In the genomic region with DNA sequence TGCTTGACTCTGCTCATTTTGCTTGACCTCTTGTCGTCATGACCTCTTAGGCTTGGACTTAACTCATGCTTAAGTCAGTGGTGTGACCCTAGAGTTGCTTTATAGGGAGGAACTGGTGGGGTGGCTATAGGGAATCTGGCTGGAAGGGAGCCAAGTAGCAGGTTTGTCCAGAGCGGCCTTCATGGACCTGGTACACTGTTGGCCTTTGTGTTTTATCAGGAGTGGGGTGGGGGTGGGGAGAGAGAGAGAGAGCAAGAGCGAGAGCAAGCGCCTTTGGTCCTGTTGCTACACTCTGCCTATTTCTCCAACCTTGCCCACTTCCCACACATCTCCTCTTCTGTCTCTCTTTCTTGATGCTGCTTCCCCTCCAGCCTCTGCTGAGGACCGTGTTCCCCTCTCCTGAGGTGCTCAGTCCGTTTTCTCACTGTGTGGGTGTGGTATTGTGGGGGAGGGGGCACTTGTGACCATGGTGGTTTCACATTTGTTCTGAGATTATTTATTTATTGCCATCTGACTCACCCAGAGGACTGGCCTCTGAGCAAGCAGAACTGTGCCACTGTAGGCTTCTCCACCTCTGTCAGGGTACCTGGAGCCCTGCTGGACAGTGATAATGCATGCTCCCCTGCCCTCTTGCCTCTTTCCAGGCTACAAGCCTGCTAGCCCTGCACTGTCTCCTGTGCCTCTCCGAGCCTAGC, we compare ENCODE assay signal across 11 mouse cellular contexts. TPM values are rescaled to one million over a fixed set of nuclear protein-coding genes. Genes with fewer than 3 reads are reported as not detected.
DNase-seq lines count a peak whose midpoint lies in the region; ATAC-seq and TF ChIP-seq lines count a peak whose summit lies in the region.
"Had no signal": no experiment of that assay in that cellular context is flagged by ENCODE, and none has a peak within 500 bp of the region (broad histone marks: within the 10 kb centered on the region; RNA-seq: fewer than 3 reads in every experiment).

No protein-coding gene starts in this region.

- TF ChIP-seq POLR2A in small intestine, adult 2 months (IDR thresholded peaks at IDR 0.05; ENCODE audit: low read depth, low read length), result no peak; the same call in 1 of the 2 replicates

- DNase-seq in kidney, adult 18-20 months, result no peak
- DNase-seq in Patski (ENCODE audit: low read depth, low spot score), result no peak
- DNase-seq in retina, postnatal 1 day, result no peak
- DNase-seq in thymus, postnatal 0 days (ENCODE audit: low spot score), result no peak
- no peak for DNase-seq in forebrain, postnatal 0 days
- DNase-seq: right cerebral cortex, postnatal 25 days had no signal

- CTCF ChIA-PET in Patski (lab: Charles Lee), result no interaction called here

- peaks cover 15% of the 10 kb centered on the region for H3K4me1 ChIP-seq in kidney, embryonic 15.5 days
- peaks cover 25% of the 10 kb centered on the region for H3K4me1 ChIP-seq in intestine, embryonic 16.5 days (ENCODE audit: control insufficient read depth, insufficient read depth, low read length)
- H3K4me1 ChIP-seq in small intestine, adult 2 months (ENCODE audit: control insufficient read depth, insufficient read depth, insufficient read length, low read length), result peaks cover 34% of the 10 kb centered on the region
- no peaks in the 10 kb centered on the region for H3K4me1 ChIP-seq in forebrain, postnatal 0 days (ENCODE audit: insufficient read depth)

- H3K27ac ChIP-seq in kidney, embryonic 15.5 days, result no peak overlapping the region
- peak overlapping the region; percentile 60 for H3K27ac ChIP-seq in intestine, embryonic 16.5 days (ENCODE audit: low read length)
- H3K27ac ChIP-seq in small intestine, adult 2 months (ENCODE audit: insufficient read depth, low read depth, low read length), result peak overlapping the region; percentile 89
- H3K27ac ChIP-seq in forebrain, postnatal 0 days (ENCODE audit: low read depth, low read length), result no peak overlapping the region
- H3K27ac ChIP-seq: left cerebral cortex, adult 2 months; midbrain, embryonic 12.5 days had no signal

- H3K36me3 ChIP-seq in kidney, embryonic 15.5 days, result no peaks in the 10 kb centered on the region
- H3K36me3 ChIP-seq in intestine, embryonic 16.5 days (ENCODE audit: control insufficient read depth, insufficient read depth, low read length), result no peaks in the 10 kb centered on the region
- H3K36me3 ChIP-seq in small intestine, adult 2 months (ENCODE audit: control insufficient read depth, insufficient read depth, low read length), result peaks cover 9% of the 10 kb centered on the region; the same call in 1 of the 2 replicates
- H3K36me3 ChIP-seq in forebrain, postnatal 0 days (ENCODE audit: insufficient read depth), result no peaks in the 10 kb centered on the region
- H3K36me3 ChIP-seq: midbrain, embryonic 12.5 days had no signal

- ATAC-seq in kidney, embryonic 15.5 days (replicated peaks; ENCODE audit: low FRiP score), result peak; percentile 26; the same call in 1 of the 2 replicates
- ATAC-seq in Patski, result peak; percentile 57
- ATAC-seq in intestine, embryonic 16.5 days, result peak; percentile 80
- no peak for ATAC-seq in forebrain, postnatal 0 days

- H3K9me3 ChIP-seq in kidney, embryonic 15.5 days (replicated peaks), result no peaks in the 10 kb centered on the region
- no peaks in the 10 kb centered on the region for H3K9me3 ChIP-seq in intestine, embryonic 16.5 days (ENCODE audit: control insufficient read depth, low read length)
- no peaks in the 10 kb centered on the region for H3K9me3 ChIP-seq in forebrain, postnatal 0 days (ENCODE audit: low read length)
- H3K9me3 ChIP-seq: midbrain, embryonic 12.5 days had no signal

- peak overlapping the region; percentile 7; the same call in 1 of the 2 replicates for H3K4me2 ChIP-seq in kidney, embryonic 15.5 days
- H3K4me2 ChIP-seq in intestine, embryonic 16.5 days (ENCODE audit: low read depth, low read length), result 0 out of 2 replicates have a peak overlapping the region, but pooled peaks have one; percentile 1
- no peak overlapping the region for H3K4me2 ChIP-seq in forebrain, postnatal 0 days (ENCODE audit: low read depth)
- H3K4me2 ChIP-seq: midbrain, embryonic 12.5 days had no signal

- H3K4me3 ChIP-seq in kidney, embryonic 15.5 days (replicated peaks), result no peak overlapping the region
- H3K4me3 ChIP-seq in intestine, embryonic 16.5 days (ENCODE audit: low read length), result no peak overlapping the region
- peak overlapping the region; percentile 39 for H3K4me3 ChIP-seq in small intestine, adult 2 months (ENCODE audit: low read depth, low read length)
- no peak overlapping the region for H3K4me3 ChIP-seq in forebrain, postnatal 0 days (ENCODE audit: low read depth, low read length)
- H3K4me3 ChIP-seq: left cerebral cortex, adult 2 months; midbrain, embryonic 12.5 days had no signal

- in situ Hi-C loops in Patski (cut with MboI; ENCODE audit: low pct_unique_long_range_greater_than_20kb), result no loop called here

- no peak overlapping the region for H3K9ac ChIP-seq in kidney, embryonic 15.5 days
- no peak overlapping the region for H3K9ac ChIP-seq in intestine, embryonic 16.5 days (ENCODE audit: low read depth, low read length)
- H3K9ac ChIP-seq in forebrain, postnatal 0 days, result no peak overlapping the region
- H3K9ac ChIP-seq: midbrain, embryonic 12.5 days had no signal

- WGBS in kidney, embryonic 15.5 days, result 47% methylated on average over 7 of the region's 7 CpGs
- 53% methylated on average over 7 of the region's 7 CpGs for WGBS in intestine, embryonic 16.5 days
- 31% methylated on average over 7 of the region's 7 CpGs for WGBS in small intestine, adult 2 months
- WGBS in forebrain, postnatal 0 days, result 77% methylated on average over 7 of the region's 7 CpGs

- no peaks in the 10 kb centered on the region for H3K27me3 ChIP-seq in kidney, embryonic 15.5 days
- H3K27me3 ChIP-seq in Patski, result no peaks in the 10 kb centered on the region
- H3K27me3 ChIP-seq in intestine, embryonic 16.5 days (replicated peaks; ENCODE audit: control insufficient read depth, insufficient read depth, low read length), result no peaks in the 10 kb centered on the region
- H3K27me3 ChIP-seq in small intestine, adult 2 months (ENCODE audit: control insufficient read depth, insufficient read depth, low read length), result no peaks in the 10 kb centered on the region
- no peaks in the 10 kb centered on the region for H3K27me3 ChIP-seq in forebrain, postnatal 0 days (ENCODE audit: insufficient read depth, low read length)
- H3K27me3 ChIP-seq: midbrain, embryonic 12.5 days had no signal

- POLR2A ChIA-PET in Patski (lab: Charles Lee), result no interaction called here

- TF ChIP-seq CTCF in Patski (IDR thresholded peaks at IDR 0.05), result no peak
- TF ChIP-seq CTCF in small intestine, adult 2 months (IDR thresholded peaks at IDR 0.05; ENCODE audit: extremely low read depth, insufficient read length, insufficient replicate concordance, low read depth, low read length), result no peak
- TF ChIP-seq CTCF in forebrain, postnatal 0 days (IDR thresholded peaks at IDR 0.05; ENCODE audit: low read depth), result no peak

RNA-seq across cellular contexts. Expression of a gene that starts 7.4 kb away (rescaled TPM):
- polyA plus RNA-seq in kidney, embryonic 15.5 days (2015; fragmentation: Nextera tagmentation; extraction: Ambion mirVana), result 0.70 and 2.4 TPM in 2 replicates
- not detected for polyA plus RNA-seq in Patski (2021)
- 79.6 and 86.9 TPM in 2 replicates for polyA plus RNA-seq in intestine, embryonic 16.5 days (2015; fragmentation: Nextera tagmentation; extraction: Ambion mirVana)
- polyA plus RNA-seq in small intestine, adult 2 months (2012; rRNA removed), result 249 and 805 TPM in 2 replicates
- 0.31 and 0.44 TPM in 2 replicates for polyA plus RNA-seq in thymus, postnatal 0 days (2015; fragmentation: Nextera tagmentation; extraction: Ambion mirVana)
- total RNA-seq in forebrain, postnatal 0 days (2014; rRNA removed), result 0.14 TPM in 1 of 2 replicates, not detected in the other
- 0.23 TPM in 1 of 2 replicates, not detected in the other for polyA plus RNA-seq in forebrain, postnatal 0 days (2015; fragmentation: Nextera tagmentation; extraction: Ambion mirVana)
- total RNA-seq: left cerebral cortex, adult 2 months had no signal

RNA-seq across cellular contexts. Expression of a gene that starts 9.7 kb away (rescaled TPM):
- polyA plus RNA-seq in kidney, embryonic 15.5 days (2015; fragmentation: Nextera tagmentation; extraction: Ambion mirVana), result 1.0 and 1.3 TPM in 2 replicates
- not detected for polyA plus RNA-seq in Patski (2021)
- polyA plus RNA-seq in intestine, embryonic 16.5 days (2015; fragmentation: Nextera tagmentation; extraction: Ambion mirVana), result 1.5 and 1.7 TPM in 2 replicates
- polyA plus RNA-seq in small intestine, adult 2 months (2012; rRNA removed), result 0.03 and 0.04 TPM in 2 replicates
- 0.14 and 0.15 TPM in 2 replicates for polyA plus RNA-seq in thymus, postnatal 0 days (2015; fragmentation: Nextera tagmentation; extraction: Ambion mirVana)
- total RNA-seq in forebrain, postnatal 0 days (2014; rRNA removed), result 0.54 and 1.00 TPM in 2 replicates
- polyA plus RNA-seq in forebrain, postnatal 0 days (2015; fragmentation: Nextera tagmentation; extraction: Ambion mirVana), result 0.45 and 0.48 TPM in 2 replicates

Comparison
In these comparisons a context has a peak if more than half of its experiments do, and no peak if none do; other contexts are left out.
1. H3K27ac ChIP-seq: peak in intestine, embryonic 16.5 days (single experiment) and small intestine, adult 2 months (single experiment); none in kidney, embryonic 15.5 days (single experiment) and forebrain, postnatal 0 days (single experiment).
2. RNA of a gene that starts 7.4 kb away (polyA plus RNA-seq): 249 to 805 TPM in small intestine, adult 2 months and 79.6 to 86.9 TPM in intestine, embryonic 16.5 days; 0.70 to 2.4 TPM in kidney, embryonic 15.5 days, 0.31 to 0.44 TPM in thymus, postnatal 0 days, 0.23 TPM in forebrain, postnatal 0 days and not detected in Patski (single experiment); every median in the first group is over 10 times any median in the second.